Mouse (Mus musculus) stomach, postnatal 0 days (tissue): ENCODE measurements at regions not wholly inside any gene's neighbourhood (a gene's known extent, or its start where the extent isn't known, plus 50 kb on each side); places are given as distances from the start of the nearest gene placed in this dataset.

ENCODE experiments used
- CTCF ChIP-seq: IDR thresholded peaks from 2 replicates; pipeline ENCODE4 v1.5.1; 2016; ENCODE audit warnings: antibody characterized with exemption, low read depth, mild to moderate bottlenecking, moderate library complexity
- EP300 ChIP-seq: optimal IDR thresholded peaks from 2 replicates; pipeline ENCODE3; 2016; ENCODE audit warnings: antibody characterized with exemption

GRCm38 (mm10) chr9:63066384-63067053, 78.8 kb upstream of the Pias1 start:
- no peak for TF ChIP-seq CTCF
- no peak for TF ChIP-seq EP300
